Mouse (Mus musculus): Measurements from ENCODE around the gene Dock9. TPM values are rescaled to one million over a fixed set of nuclear protein-coding genes. Genes with fewer than 3 reads are reported as not detected.
"Not testable (repeated sequence)": the region's sequence is repeated elsewhere in the genome, so short reads cannot be mapped to it uniquely, and the experiment has no call there.

Dock9 gene
- total and polyA plus RNA-seq, 2 experiments from 2014 or later: 14.0 to 68.8 TPM

DNA sequence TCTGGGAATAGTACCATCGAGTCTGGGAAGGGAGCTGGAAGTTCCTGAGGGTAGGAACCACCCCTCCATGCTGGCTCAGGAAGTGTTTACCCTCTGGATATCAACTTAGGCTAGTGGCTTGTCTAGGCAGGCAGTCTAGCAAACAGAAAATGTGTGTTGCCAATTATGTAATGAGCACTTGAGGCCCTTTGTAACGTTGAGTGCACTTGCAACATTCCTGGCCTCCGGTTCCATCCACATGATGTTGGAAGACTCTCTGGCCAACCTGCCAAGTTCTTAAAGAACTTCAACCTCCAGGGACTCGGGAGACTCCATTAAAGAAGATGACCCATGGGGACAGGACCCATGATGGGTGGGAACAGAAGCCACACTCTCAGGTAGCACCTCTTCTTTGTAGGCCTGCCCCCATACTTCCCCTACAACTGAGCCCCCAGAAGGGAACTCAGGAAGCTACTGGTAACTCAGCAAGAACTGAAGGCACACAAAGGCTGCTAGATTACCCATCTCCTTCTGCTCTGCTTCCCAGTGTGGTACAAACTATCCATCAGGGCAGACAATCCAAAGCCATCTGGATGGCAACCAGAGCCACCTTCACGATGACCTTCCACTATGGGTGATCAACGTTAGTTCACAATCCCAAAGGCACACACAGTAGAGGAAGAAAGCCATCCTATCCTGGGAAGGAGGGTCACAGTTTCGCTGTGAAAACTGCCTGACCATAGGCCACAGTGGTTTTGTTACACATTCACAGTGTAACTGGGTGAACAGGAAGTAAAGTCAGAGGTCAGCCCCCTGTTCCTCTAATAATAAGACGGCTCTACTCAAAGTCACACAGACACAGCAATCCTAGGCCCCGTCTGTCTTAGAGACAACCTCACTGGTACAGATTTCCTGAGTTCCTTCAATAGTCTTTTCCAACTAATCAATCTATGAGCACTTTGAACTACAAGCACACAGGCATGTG is 77.7 kb downstream of the Dock9 start:
- ATAC-seq (ENCODE audit: low FRiP score): no peak
- 87% methylated on average over 9 of the region's 9 CpGs for WGBS
- TF ChIP-seq CTCF (IDR thresholded peaks at IDR 0.05): no peak

GRCm38 (mm10) chr14:121714799-121715198 is 82.8 kb downstream of the Dock9 start:
- H3K9ac ChIP-seq (replicated peaks; ENCODE audit: low read length, poor library complexity, severe bottlenecking); H3K4me2 ChIP-seq (ENCODE audit: low read depth, low read length, poor library complexity, severe bottlenecking); ATAC-seq (ENCODE audit: low FRiP score); H3K27ac ChIP-seq (ENCODE audit: low read depth, low read length); H3K9me3 ChIP-seq (ENCODE audit: low read length); H3K27me3 ChIP-seq (ENCODE audit: insufficient read depth, low read length); H3K36me3 ChIP-seq (ENCODE audit: insufficient read depth, low read length); DNase-seq (ENCODE audit: low spot score); H3K4me3 ChIP-seq (ENCODE audit: low read depth, low read length): not testable (repeated sequence)
- peaks cover 12% of the 10 kb centered on the region for H3K4me1 ChIP-seq (ENCODE audit: insufficient read depth, low read length)
- 88% methylated on average over 3 of the region's 3 CpGs for WGBS

More for the DNA sequence above, 77.7 kb downstream of the Dock9 start:
- Histone ChIP-seq H3K27me3 (ENCODE audit: insufficient read depth, low read length) (no peaks in the 10 kb centered on the region), H3K4me2 (ENCODE audit: low read depth, low read length, poor library complexity, severe bottlenecking) (no peak overlapping the region), H3K9ac (replicated peaks; ENCODE audit: low read length, poor library complexity, severe bottlenecking) (no peak overlapping the region), H3K4me3 (ENCODE audit: low read depth, low read length) (no peak overlapping the region), H3K9me3 (ENCODE audit: low read length) (no peaks in the 10 kb centered on the region), H3K27ac (ENCODE audit: low read depth, low read length) (no peak overlapping the region), H3K4me1 (ENCODE audit: insufficient read depth, low read length) (peaks cover 5% of the 10 kb centered on the region; the same call in 1 of the 2 replicates), H3K36me3 (ENCODE audit: insufficient read depth, low read length) (no peaks in the 10 kb centered on the region)
- DNase-seq (ENCODE audit: low spot score): no peak

GRCm38 (mm10) chr14:121714268-121714667 is 83.4 kb downstream of the Dock9 start:
- no peak for TF ChIP-seq CTCF (IDR thresholded peaks at IDR 0.05)
- Histone ChIP-seq H3K4me2 (ENCODE audit: low read depth, low read length, poor library complexity, severe bottlenecking) (no peak overlapping the region), H3K27me3 (ENCODE audit: insufficient read depth, low read length) (no peaks in the 10 kb centered on the region), H3K9me3 (ENCODE audit: low read length) (no peaks in the 10 kb centered on the region), H3K4me1 (ENCODE audit: insufficient read depth, low read length) (peaks cover 12% of the 10 kb centered on the region), H3K27ac (ENCODE audit: low read depth, low read length) (no peak overlapping the region), H3K9ac (replicated peaks; ENCODE audit: low read length, poor library complexity, severe bottlenecking) (no peak overlapping the region), H3K36me3 (ENCODE audit: insufficient read depth, low read length) (no peaks in the 10 kb centered on the region), H3K4me3 (ENCODE audit: low read depth, low read length) (no peak overlapping the region)
- DNase-seq (ENCODE audit: low spot score): no peak
- 49% methylated on average over 2 of the region's 2 CpGs for WGBS
- no peak for ATAC-seq (ENCODE audit: low FRiP score)

GRCm38 (mm10) chr14:121713830-121714197 is 83.8 kb downstream of the Dock9 start:
- ATAC-seq (ENCODE audit: low FRiP score) (no peak), DNase-seq (ENCODE audit: low spot score) (no peak)
- Histone ChIP-seq H3K27ac (ENCODE audit: low read depth, low read length) (no peak overlapping the region), H3K4me3 (ENCODE audit: low read depth, low read length) (no peak overlapping the region), H3K4me1 (ENCODE audit: insufficient read depth, low read length) (peaks cover 12% of the 10 kb centered on the region), H3K9ac (replicated peaks; ENCODE audit: low read length, poor library complexity, severe bottlenecking) (no peak overlapping the region), H3K9me3 (ENCODE audit: low read length) (no peaks in the 10 kb centered on the region), H3K36me3 (ENCODE audit: insufficient read depth, low read length) (no peaks in the 10 kb centered on the region), H3K4me2 (ENCODE audit: low read depth, low read length, poor library complexity, severe bottlenecking) (no peak overlapping the region), H3K27me3 (ENCODE audit: insufficient read depth, low read length) (no peaks in the 10 kb centered on the region)
- no peak for TF ChIP-seq CTCF (IDR thresholded peaks at IDR 0.05)
- 42% methylated on average over 4 of the region's 4 CpGs for WGBS

DNA sequence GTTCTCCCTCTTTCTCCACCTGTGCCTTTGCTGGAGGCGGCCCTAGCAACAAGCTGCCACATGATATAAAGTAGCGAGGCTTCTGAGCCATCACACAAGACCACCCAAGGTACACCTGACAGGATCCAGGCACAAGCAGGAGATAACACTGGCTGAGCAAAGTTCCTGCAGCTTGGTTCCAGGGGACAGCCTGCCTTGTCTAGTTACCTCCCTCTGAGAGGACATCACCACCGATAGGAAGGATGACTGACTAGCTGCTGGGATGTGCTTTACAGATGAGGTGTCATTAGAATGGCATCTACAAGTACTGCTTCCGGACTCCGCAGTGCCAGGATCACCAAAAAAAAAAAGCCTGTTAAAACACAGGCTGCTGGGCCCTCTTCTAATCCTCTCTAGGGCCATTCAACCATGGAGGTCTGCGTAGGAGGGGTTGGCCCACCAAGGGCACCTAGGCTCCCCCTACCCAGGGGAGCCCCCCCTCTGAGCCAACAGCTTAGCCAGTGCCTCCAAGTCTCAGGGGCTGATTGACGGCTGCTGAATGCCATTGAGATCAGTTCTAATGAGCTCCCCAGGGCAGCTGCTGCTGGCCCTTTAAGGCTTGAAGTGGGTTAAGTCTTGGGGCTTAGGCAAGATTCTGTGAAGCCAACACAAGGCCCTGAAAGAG is 84.3 kb downstream of the Dock9 start:
- DNase-seq (ENCODE audit: low spot score) (no peak), ATAC-seq (ENCODE audit: low FRiP score) (peak; percentile 60; the same call in 1 of the 2 replicates)
- Histone ChIP-seq H3K27me3 (ENCODE audit: insufficient read depth, low read length) (no peaks in the 10 kb centered on the region), H3K4me1 (ENCODE audit: insufficient read depth, low read length) (peaks cover 12% of the 10 kb centered on the region), H3K9me3 (ENCODE audit: low read length) (no peaks in the 10 kb centered on the region), H3K4me2 (ENCODE audit: low read depth, low read length, poor library complexity, severe bottlenecking) (no peak overlapping the region), H3K36me3 (ENCODE audit: insufficient read depth, low read length) (no peaks in the 10 kb centered on the region), H3K27ac (ENCODE audit: low read depth, low read length) (0 out of 2 replicates have a peak overlapping the region, but pooled peaks have one; percentile 32), H3K9ac (replicated peaks; ENCODE audit: low read length, poor library complexity, severe bottlenecking) (no peak overlapping the region), H3K4me3 (ENCODE audit: low read depth, low read length) (no peak overlapping the region)
- TF ChIP-seq CTCF (IDR thresholded peaks at IDR 0.05): no peak
- 16% methylated on average over 7 of the region's 7 CpGs for WGBS

Data from midbrain, postnatal 0 days (tissue).